Mouse (Mus musculus) left cerebral cortex, adult 9 months (tissue): ENCODE data around the gene Gm37240.
"Not testable (repeated sequence)": the region's sequence is repeated elsewhere in the genome, so short reads cannot be mapped to it uniquely, and the experiment has no call there.

Experiments
- DNase-seq, 2 experiments: peaks; one replicate each; pipeline ENCODE4 v3.0.0; 2022; ENCODE audit warnings: low spot score in 2 of 2

Gm37240 gene

DNA sequence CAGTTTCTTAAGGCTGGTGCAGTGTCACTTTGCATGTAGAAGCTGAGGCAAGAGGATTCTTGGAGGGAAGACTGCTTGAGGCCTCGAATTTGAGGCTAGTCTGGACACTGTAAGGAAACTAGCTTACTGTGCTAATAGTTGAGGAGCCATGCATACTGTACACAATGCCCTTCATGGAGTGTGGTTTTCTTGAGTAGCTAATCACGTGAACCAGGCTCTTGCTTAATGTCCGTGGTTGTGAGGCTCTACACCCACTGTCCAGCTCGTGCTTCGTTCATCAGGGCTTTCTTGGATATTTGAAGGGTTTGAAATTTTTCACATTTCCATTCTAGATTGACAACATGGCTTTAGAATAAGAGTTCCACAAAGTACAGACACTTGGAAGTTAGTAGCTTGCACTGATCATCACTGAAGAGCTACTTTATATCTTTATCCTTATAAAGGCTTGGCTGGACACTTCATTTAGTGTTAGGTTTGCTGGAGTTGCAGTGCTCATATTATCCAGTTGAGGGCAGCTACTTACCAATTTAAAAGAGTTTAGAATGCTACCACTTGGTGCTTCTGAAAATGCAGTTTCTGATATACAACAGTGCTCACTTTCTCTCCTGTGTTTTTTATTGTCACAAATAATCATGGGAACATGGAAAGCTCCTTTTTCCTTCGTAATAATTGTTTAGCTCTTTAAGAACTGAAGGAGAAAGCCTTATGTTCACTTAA is 965.5 kb downstream of the Gm37240 start:
- peak in 1 of 2 experiments; percentile 65 for DNase-seq

DNA sequence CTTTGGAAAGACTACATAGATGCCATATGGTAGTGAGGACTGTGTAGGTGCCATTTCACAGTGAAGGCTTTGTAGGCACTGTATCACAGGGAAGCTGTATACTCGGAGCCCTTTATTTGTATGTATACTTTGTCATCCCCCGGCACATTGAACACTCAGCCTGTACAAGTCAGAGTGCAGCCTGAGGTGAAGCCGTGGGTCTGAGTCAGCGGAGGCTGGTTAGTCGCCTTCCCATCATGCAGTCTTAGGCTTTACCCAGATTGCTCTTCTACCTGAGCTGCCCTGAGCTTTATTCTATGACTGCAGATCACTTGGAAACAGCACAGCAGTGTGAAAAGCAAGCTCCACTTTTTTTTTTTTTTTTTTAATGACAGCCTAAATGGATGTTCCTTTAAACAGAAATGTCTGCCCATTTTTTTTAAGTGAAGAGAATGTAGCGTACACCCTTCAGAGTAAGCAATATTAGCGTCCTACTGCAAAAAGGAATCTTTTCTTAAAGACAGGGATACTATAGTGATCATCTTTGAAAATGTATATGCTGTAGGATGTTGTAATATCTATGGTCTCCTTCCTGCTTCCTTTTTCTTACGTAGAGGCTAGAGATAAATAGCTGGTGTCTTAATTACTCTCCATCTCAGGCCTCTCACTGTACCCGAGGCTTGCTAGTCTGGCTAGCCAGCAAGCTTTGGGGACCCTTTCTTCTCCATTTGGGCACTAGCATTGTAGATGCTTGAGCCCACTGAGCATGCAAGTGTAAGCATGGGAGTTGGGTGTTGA is 969.2 kb downstream of the Gm37240 start:
- no peak for DNase-seq

DNA sequence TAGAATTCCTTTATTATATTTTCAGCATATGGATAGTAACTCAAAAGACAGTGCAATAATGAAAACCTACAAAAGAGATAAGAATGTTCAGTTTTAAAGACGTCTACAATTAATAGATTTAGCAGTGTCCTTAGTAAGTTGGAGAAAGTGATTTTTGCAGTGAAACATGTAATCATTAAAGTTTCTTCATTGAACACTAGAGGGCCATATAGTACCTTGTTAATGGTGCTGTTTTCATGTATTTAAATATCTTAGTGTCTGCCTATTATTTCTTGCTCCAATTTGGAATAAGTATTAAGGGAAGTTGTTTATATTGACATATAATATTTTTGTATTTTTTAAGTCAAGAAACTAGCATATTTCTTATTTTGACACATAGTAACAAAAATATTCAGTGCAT is 973.0 kb downstream of the Gm37240 start:
- no peak for DNase-seq

DNA sequence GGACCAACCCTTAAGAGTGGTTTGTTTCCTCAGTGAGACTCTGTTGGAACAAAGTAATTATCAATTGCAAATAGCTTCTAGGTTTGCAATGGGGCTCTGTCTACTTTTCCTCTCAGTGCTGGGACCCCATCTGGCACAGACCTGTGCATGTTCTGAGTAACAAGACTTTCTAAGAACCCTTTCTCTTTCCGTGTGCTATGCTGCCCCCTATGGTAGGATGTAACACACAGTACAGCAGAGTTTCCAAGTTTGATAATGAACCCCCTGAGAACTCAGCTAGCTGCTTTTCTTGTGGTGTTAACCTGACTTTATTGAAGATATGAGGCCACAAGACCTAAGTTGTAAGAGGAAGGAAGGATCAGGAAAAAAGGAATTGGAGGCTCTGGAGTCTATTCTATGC is 980.8 kb downstream of the Gm37240 start:
- peak in 1 of 2 experiments; percentile 15 for DNase-seq

DNA sequence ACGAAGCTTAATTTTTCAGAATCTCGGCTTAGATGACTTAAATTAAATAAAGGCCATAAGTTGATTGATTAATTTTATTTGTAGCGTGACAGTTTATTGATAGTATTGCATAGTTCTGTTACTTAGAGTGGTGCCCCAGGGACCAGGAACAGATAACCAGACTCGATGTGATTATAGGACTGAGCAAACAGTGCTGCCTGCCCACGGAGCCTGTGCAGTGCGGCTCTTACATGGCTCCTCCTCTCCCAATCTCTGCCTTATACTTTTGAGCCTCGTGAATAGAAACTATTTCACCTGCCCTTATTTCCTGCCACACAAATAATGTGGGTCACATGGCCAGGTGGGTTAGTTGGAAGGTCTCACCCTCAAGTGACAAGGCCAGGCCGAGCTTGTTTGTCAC is 989.4 kb downstream of the Gm37240 start:
- DNase-seq = no peak

DNA sequence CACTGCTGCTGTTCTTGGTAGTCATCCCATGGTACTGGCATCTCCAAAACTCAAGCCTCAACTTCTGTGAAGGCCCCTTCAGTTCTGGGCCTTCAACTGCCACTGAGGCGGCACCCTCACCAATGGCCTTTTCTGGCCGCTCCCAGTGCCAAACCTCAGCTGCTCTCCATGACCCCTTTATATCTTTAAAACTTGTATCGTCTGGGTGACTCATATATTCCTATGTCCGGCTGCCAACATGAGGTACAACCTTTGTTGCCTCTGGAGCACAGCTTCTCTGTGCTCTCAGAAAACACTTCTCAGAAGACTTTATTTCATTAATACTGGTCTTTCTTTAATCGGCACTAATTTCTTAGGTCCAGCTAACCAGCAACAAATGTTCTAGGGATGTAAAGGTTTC is 996.3 kb downstream of the Gm37240 start:
- DNase-seq = no peak

DNA sequence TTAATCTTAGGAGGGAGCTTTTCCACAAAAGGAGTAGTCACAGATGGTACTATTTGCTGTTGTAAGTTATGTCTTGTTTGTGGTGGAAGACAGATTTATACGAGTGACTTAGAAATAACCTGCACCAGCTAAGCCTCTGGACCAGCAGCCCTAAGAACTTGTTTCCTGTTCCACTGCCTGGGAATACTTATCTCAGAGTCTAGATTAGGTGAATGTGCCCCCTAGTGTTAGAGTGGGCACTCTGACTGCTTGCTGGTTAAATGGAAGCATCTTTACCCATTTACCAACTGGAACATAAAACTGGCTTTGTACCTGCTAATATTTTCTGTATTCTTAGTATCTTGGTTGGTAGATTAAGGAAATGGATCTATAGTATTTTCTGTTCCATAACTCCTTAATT is 997.7 kb downstream of the Gm37240 start:
- peak in 1 of 2 experiments; percentile 32 for DNase-seq

DNA sequence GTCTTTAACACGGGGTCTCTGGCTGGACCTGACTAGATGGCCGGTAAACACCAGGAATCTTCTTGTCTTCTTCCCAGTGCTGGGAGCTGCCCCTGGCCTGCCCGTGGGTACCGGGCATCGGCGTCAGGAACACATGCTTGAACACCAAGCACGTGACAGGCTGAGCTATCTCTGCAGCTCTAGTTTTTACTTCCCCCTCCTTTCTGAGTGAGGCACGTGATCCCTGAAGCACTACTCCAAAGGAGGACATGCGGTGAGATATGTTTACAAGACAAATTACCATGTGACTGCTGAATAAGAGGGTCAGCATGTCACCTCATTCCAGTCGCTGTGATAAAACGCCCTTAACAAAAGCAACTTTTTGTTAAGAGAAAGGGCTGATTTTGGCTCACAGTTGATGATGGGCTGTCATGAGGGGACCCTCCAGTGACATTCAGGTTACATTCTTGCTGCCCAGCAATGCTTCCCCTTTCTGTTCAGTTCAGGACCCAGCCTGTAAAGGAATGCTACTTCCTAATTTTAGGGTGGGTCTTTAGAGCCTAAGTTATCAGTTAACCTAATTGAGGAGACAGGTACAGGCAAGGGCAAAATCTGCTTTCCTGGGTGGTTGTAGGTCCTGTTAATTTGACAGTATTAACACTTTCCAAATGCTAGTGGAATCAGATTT is 1003.4 kb downstream of the Gm37240 start:
- DNase-seq = peak in 1 of 2 experiments; percentile 5

DNA sequence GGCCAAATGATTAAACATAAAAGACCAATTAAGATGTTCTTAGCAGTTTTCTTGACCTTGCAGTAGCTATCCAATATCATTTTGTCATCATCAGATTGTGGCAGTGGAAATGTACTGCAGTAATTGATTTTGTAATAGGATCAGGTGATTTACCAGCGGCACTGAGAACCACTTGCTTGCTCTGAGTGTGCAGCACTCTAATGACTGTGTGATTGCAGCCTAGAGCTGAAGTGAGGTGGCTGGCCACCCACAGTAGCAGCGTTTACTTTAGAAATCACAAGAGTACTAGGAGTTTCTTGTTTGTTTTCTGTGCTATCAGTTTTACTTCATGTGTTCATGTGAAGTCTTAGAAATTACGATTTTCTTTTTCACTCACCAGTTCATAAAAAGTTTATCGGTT is 1011.1 kb downstream of the Gm37240 start:
- no peak for DNase-seq

DNA sequence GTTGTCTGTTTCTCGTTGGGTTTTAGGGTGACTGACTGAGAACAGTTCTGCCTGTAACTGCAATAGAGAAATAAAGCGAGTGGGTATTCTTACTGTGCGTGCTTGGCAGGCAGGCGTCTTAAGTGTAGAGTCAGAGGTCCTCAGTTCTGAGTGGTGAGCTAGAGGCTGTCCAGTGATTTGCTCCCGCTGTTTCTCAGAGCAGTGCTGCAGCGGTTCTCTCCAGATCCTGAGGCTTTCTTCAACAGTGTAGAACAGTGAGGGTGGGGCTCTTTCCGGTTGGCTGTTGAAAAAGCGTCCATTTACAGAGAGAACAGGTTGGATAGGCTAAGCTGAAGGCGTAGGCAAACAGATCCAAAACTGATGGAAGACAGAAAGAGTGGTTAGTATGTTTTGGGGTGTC is 1012.0 kb downstream of the Gm37240 start:
- DNase-seq = no peak

DNA sequence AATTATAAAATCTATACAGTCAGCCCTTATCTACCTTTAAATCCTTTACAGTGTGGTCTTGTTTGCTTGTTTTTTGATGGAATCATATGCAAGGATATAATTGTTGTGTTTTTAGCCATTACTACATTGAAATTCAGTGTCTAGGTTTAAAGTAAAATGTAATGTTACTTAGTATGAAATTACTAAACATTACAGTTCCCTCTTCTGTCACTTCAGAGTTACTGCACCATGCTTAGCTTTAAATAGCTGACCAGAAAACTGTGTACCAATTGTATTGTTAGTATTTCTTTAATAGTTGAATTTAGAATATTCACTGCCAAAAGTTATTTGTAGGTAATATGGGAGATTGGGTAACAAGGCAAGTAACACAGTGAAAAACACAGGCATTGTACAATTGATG is 1017.2 kb downstream of the Gm37240 start:
- no peak for DNase-seq

DNA sequence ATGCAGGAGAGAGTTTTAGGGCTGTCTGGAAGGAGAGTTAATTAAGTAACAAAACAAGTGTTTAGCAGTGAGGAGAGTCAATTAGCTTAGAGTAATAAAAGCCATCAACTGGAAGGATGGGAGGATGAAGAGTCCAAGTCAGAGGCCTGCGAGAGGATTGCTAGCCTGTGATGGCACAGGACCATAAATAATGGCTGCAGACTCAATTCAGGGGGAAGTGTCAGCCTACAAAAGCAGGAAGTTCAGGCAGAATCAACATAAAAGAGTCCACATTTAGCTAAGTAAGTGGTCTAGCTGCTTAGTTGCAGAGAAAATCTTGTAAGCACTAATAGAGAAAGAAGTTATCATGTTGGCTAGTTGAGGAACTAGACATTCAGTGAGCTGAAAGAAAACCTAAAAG is 1019.3 kb downstream of the Gm37240 start:
- DNase-seq = no peak

DNA sequence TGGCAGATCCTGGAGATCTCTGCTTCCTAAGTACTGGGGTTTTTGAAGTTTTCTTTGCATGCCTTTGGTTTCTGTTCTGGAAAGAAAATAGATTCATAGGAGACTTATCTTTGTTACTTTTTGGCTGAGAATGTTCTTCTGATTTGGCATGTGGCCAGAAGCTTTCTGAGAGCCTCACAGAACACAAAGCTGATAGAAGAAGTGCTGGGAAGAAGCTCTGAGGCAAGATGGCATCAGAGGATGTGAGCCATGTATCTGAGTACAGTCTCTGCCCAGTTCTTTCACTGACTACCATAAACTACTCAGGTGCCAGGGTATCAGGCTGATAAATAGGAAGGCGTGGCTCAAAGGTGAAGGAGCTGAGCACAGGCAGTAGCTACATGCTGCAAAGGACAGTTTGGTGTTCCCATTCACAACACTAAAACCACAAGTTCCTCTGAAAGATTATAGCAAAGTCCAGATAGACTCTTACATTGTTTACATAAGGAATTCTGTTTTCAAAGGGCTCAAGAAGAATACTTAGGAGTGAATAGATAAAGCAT is 1019.8 kb downstream of the Gm37240 start:
- peak in 1 of 2 experiments; percentile 16 for DNase-seq

DNA sequence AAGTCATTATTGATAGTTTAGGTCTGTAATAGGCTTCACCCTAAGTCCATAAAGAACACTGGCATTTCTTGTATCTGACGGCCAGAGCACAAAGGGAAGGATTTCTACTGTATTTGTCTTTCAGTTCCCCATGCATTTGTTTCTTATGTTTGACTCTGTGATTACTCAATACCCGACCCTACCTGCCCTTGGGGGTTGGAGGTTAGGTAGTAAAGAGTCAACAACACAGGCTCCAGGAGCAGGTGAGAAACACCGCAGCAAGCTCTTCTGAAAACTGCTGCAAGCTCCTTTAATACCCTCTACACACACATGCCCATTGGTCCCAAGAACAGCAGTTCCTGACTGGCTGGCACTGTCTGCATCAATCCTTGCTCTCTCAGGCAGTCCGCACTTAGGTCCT is 1020.5 kb downstream of the Gm37240 start:
- no peak for DNase-seq

DNA sequence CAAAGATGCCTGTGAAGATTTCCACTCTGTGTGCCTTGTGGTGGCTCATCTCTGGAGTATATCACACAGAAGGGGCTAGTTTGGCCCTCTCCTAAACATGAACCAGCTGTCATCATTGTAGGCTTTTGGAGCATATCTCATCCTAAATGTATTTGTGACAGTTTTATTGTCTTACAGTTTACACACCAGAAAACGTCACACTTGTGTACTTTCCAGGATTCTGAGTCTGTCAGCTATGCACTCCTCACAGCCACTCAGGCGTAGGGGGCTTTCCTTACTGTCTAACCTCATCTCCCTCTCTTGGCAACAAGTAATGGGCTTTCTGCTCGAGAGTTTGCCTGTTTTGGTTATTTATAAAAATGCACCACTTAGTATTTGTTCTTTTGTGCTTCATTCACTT is 1021.6 kb downstream of the Gm37240 start:
- no peak for DNase-seq

DNA sequence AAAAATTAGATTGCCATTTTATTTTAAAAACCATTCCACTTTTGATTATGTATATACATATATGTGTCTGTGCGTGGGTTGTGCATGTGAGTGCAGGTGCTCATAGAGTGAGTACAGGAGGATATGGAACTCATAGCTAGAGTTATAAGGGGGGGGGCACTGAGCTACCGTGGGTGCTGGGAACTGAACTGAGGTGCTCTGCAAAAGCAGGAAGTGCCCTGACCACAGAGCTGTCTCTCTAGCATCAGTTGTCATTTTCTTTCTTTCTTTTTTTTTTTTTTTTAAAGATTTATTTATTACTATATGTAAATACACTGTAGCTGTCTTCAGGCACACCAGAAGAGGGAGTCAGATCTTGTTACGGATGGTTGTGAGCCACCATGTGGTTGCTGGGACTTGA is 1025.5 kb downstream of the Gm37240 start:
- not testable (repeated sequence) for DNase-seq

DNA sequence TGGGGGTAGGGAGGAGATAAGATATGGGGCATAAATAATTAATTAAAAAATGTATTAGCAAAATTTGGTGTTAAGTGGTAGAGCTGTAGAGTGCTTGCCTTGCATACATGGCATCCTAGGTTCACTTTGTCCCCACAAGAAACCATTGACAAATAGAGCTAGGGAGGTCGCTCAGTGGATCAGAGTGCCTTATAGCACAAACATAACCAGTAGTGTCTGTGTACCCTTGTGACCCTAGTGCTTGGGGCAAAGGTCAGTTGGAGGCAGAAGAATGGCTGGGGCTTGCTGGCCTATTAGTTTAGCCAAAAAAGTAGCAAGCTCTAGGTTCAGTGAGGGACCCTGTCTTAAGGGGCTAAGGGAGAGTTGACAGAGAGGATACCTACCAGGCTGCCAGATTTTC is 1026.6 kb downstream of the Gm37240 start:
- no peak for DNase-seq

DNA sequence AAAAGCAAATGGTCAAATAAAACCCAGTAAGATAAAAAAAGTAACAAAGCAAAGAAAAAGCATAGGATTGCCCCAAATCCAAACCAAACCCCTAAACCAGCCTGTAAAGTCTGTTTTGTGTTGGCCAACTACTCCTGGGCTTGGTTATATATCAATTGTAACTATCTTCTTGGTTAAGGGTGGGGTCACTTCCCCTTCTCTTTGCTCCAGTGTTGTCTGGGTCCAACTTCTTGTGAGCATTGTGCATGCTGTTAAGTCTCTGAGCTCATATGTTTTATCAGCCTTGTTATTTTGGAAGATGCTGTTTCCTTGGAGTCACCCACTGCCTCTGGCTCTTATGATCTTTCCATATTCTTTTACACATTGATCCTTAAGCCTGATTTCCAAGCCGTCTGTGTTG is 1032.9 kb downstream of the Gm37240 start:
- DNase-seq = no peak

DNA sequence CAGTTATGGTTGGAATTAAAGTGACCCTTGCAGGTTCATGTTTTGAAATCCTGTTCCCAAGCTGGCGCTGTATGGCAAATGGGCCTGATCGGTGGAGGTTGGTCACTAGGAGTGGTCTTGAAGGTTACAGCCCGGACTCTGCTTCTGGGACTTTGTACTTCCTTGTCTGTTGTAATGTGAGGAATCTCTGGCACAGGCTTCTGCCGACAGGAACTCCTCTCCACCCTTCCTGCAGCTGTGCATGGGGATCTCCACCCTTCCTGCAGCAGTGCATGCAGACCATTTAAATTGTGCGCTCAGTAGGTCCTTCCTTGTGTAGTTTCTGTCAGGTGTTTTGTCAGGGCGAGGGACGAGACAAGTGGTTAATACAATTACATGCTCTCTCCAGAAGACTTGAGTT is 1034.4 kb downstream of the Gm37240 start:
- DNase-seq = no peak

DNA sequence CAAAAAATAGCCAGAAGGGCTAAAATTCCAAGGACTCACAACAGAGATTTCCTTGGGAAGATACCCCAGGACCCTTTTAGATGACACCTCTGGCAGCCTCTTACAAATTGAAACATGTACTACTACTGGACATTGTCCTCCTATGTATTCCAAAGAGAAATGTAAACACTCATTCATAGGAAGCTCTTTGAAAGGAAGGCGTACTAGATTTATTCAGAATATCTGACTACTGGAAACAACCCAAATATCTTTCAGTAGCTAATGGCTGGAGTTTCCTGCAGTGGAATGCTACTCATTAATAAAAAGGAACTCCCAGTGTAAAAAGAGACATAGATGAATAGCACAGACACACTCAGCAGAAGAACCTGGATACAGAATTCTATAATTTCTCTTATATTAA is 1035.5 kb downstream of the Gm37240 start:
- no peak for DNase-seq

DNA sequence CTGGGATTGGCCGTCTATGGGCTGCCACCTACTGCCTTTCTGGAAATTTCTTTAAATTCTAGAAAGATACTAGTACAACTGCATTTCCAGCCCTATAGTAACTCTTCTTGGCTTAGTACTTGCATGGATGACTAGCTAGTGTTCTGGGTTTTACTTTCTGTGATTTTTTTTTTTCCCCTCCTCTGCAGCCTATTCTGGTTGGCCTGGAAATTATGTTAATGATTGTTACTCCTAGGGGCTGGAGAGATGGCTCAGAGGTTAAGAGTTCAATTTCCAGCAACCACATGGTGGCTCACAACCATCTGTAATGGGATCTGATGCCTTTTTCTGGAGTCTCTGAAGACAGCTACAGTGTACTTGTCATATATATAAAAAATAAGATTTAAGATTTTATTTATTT is 1036.9 kb downstream of the Gm37240 start:
- no peak for DNase-seq

DNA sequence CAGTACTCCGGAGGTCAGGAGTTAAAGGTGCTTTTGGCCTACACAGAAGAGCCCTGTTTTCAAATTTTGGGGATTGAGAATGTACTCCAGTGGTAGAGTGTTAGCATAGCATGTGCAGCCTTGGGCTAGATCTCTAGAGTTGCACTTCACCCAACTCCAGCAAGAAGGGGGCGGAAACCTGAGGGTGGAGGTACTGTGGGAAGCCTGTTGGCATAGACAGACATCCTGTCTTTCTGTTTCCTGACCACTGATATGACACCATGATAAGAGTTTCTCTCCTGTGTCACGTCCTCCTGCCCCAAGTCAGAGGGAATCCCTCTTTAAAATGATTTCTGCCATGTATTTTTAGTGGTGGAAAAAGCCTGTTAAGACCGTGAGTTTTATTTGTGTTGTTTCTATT is 1038.5 kb downstream of the Gm37240 start:
- DNase-seq = no peak

DNA sequence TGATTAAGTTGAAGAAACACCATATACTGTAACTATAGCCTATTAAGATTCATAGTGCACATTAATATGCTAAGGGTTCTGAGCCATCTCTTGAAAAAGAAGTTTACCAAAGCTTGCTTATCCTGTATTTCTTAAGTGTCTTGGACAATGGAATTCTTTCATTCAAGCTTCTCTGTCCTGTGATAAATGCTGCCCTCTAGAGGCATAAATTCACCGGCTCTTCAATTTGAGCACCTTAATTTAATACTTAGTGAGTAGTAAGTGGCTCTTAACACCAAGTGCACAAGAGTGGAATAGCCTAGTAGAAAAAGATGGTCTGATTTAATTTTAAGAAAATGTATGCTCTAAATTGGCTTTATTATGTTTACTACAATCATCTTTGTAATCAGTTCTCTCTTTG is 1043.7 kb downstream of the Gm37240 start:
- peak in 1 of 2 experiments; percentile 79 for DNase-seq
